Mouse (Mus musculus): ENCODE measurements at regions not wholly inside any gene's neighbourhood (a gene's known extent, or its start where the extent isn't known, plus 50 kb on each side); places are given as distances from the start of the nearest gene placed in this dataset.
"Not testable (repeated sequence)": the region's sequence is repeated elsewhere in the genome, so short reads cannot be mapped to it uniquely, and the experiment has no call there.

- intact Hi-C loops (cut with DNase I), result loop anchor here (1.0 to 10.0 kb wide), 2 partner anchors 457 to 548 kb away; no protein-coding TSS in a partner anchor
- H3K4me3 ChIP-seq, result no peak overlapping the region
Measured at GRCm38 (mm10) chr3:31603237-31603636, 293.1 kb upstream of the Slc7a14 start.

GRCm38 (mm10) chr3:31596581-31596980 is 286.4 kb upstream of the Slc7a14 start:
- H3K4me3 ChIP-seq; DNase-seq; intact Hi-C loops (cut with DNase I); H3K27ac ChIP-seq: not testable (repeated sequence)

More at GRCm38 (mm10) chr3:31603237-31603636, 293.1 kb upstream of the Slc7a14 start:
- TF ChIP-seq CTCF (IDR thresholded peaks at IDR 0.05), result peak; percentile 93
- H3K27ac ChIP-seq, result no peak overlapping the region
- peak; percentile 77 for DNase-seq

GRCm38 (mm10) chr3:31585971-31586370 is 275.8 kb upstream of the Slc7a14 start:
- H3K27ac ChIP-seq, result no peak overlapping the region
- peak; percentile 21 for DNase-seq
- intact Hi-C loops (cut with DNase I), result no loop called here
- TF ChIP-seq CTCF (IDR thresholded peaks at IDR 0.05), result peak; percentile 33
- no peak overlapping the region for H3K4me3 ChIP-seq

- intact Hi-C loops (cut with DNase I), result no loop called here
- Histone ChIP-seq H3K4me3 (no peak overlapping the region), H3K27ac (no peak overlapping the region)
- no peak for TF ChIP-seq CTCF (IDR thresholded peaks at IDR 0.05)
- DNase-seq, result no peak
Measured at GRCm38 (mm10) chr3:31573849-31574248, 263.7 kb upstream of the Slc7a14 start.

Measured in gastrocnemius, adult 2 months (tissue).